Mouse (Mus musculus): Measurements from ENCODE around the gene Hexim1.

GRCm38 (mm10) chr11:103067051-103067361 is 49.0 kb upstream of the Hexim1 start:
- TF ChIP-seq CTCF (IDR thresholded peaks at IDR 0.05; ENCODE audit: low read depth, low read length) (no peak), POLR2A (IDR thresholded peaks at IDR 0.05; ENCODE audit: extremely low read depth, insufficient read depth, low read length) (no peak)
